Mouse (Mus musculus): ENCODE results near the gene Insc.

DNA sequence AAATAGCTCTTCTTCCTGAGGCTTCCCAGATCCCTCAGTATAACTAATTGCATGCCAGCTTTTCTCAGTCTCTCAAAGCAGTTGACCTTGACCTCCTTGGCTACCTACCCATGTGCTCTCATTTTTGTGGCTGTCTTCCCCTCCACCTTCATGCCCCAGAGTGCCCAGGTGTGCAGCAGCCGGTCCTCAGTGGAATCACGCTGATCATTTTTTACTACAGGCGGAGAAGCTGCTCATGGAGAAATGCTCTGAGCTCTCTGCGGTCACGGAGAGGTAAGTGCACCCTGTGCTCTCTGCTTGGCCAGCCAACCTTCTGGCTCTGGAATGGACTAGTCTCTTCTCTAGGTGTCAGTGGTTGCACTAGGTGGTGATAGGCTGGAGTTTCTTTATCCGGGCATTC is 48.5 kb downstream of the Insc start:
- TF ChIP-seq POLR2A (IDR thresholded peaks at IDR 0.05; ENCODE audit: control insufficient read depth in 1 of 2, insufficient read depth in 1 of 2, low read depth in 1 of 2, low read length in 2 of 2, poor library complexity in 1 of 2), result no peak
- TF ChIP-seq GATA1 (IDR thresholded peaks at IDR 0.05; ENCODE audit: low read depth, low read length), result no peak
- TF ChIP-seq TCF12 (IDR thresholded peaks at IDR 0.05; ENCODE audit: low read depth, low read length), result no peak
- TF ChIP-seq MYC (IDR thresholded peaks at IDR 0.05; ENCODE audit: low read depth, low read length), result no peak
- TF ChIP-seq EP300 (IDR thresholded peaks at IDR 0.05; ENCODE audit: low read depth in 1 of 2, low read length in 2 of 2), result no peak
- TF ChIP-seq CTCF (IDR thresholded peaks at IDR 0.05 in 2 of 3, conservative IDR thresholded peaks at IDR 0.05 in 1 of 3; ENCODE audit: control insufficient read depth in 1 of 3, insufficient read depth in 1 of 3, low read depth in 2 of 3, low read length in 3 of 3, poor library complexity in 1 of 3, severe bottlenecking in 1 of 3), result no peak
- no peak for TF ChIP-seq USF1 (IDR thresholded peaks at IDR 0.05; ENCODE audit: low read depth, low read length)
- no peak for TF ChIP-seq ZNF384 (IDR thresholded peaks at IDR 0.05; ENCODE audit: low read depth, low read length)
- TF ChIP-seq SIN3A (IDR thresholded peaks at IDR 0.05; ENCODE audit: low read length), result no peak
- TF ChIP-seq NRF1 (IDR thresholded peaks at IDR 0.05; ENCODE audit: insufficient read depth, low read depth, low read length, poor library complexity, severe bottlenecking), result no peak
